Mouse (Mus musculus): ENCODE measurements at regions not wholly inside any gene's neighbourhood (a gene's known extent, or its start where the extent isn't known, plus 50 kb on each side); places are given as distances from the start of the nearest gene placed in this dataset.

DNA sequence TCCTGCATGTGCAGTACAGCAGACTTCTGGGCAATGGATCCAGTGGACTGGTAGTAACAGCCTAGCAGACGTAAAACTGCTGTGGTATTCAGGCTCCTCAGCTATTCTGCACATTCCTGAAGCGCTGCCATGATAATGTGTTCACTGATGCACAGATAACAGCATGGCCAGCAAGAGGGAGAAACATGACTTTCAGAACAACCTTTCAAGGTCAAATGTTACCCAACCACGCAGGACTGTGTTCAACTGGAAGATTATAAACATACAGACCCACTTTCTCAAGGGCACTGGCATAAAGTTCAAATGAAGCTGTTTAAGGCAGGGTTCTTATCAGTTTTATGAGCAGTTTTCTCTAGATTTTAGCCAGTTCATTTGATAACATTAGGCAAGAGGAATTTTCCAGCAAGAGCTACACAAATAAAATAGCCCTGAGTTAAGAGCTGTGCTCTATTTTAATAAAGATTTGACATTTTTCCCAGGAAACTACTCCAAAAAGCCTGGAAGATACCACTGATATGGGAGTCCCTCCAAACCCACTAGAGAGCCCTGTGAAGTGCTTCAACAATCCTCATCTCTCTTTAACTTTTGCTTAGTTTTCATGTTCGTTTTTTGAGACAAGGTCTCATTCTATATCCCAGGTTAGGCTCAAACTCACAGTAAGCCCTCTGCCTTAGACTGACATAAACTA, 311.6 kb upstream of the Cited2 start:
- no peak overlapping the region for H3K27ac ChIP-seq (replicated peaks; ENCODE audit: insufficient read depth, low read depth, low read length)
- H3K9ac ChIP-seq (ENCODE audit: low read depth, low read length): no peak overlapping the region
- TF ChIP-seq POLR2A (IDR thresholded peaks at IDR 0.05; ENCODE audit: extremely low read depth, insufficient read depth, low read length): no peak
- peaks cover 7% of the 10 kb centered on the region for H3K4me1 ChIP-seq (ENCODE audit: control insufficient read depth, insufficient read depth, low read length)
- no peaks in the 10 kb centered on the region for H3K79me2 ChIP-seq (ENCODE audit: control insufficient read depth, insufficient read depth, low read length)
- no peaks in the 10 kb centered on the region for H3K27me3 ChIP-seq (ENCODE audit: control insufficient read depth, insufficient read depth, low read length)
- 44% methylated on average over 4 of the region's 4 CpGs for WGBS
- DNase-seq (ENCODE audit: extremely low read depth, low read depth, low spot score): peak; percentile 80
- no peak overlapping the region for H3K4me3 ChIP-seq (ENCODE audit: insufficient read depth, low read depth, low read length)
- no peaks in the 10 kb centered on the region for H3K36me3 ChIP-seq (ENCODE audit: control insufficient read depth, insufficient read depth, low read length)

DNA sequence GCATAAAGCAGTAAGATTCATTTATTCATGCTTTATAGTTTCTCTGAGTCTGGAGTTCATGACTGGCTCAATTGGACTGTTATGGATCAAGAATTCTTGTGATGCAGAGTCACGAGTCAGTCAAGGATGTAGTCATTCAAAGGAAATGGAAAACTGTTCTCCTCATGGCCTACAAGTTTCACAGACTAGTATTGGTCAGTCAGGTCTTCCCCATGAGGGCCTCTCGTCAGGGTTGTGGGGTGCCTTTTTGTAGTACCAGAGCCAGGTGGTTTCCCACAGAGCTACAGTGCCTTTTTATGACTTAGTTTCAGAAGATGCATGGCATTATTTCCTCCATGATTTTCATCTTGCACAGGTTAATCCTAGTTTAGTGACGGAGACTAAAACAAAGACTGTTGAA, 307.9 kb upstream of the Cited2 start:
- no peak for DNase-seq (ENCODE audit: extremely low read depth, low read depth, low spot score)
- H3K4me3 ChIP-seq (ENCODE audit: insufficient read depth, low read depth, low read length): no peak overlapping the region
- no peak overlapping the region for H3K9ac ChIP-seq (ENCODE audit: low read depth, low read length)
- H3K36me3 ChIP-seq (ENCODE audit: control insufficient read depth, insufficient read depth, low read length): no peaks in the 10 kb centered on the region
- TF ChIP-seq CTCF (IDR thresholded peaks at IDR 0.05; ENCODE audit: low read depth, low read length): no peak
- TF ChIP-seq POLR2A (IDR thresholded peaks at IDR 0.05; ENCODE audit: extremely low read depth, insufficient read depth, low read length): no peak
- no peaks in the 10 kb centered on the region for H3K79me2 ChIP-seq (ENCODE audit: control insufficient read depth, insufficient read depth, low read length)
- WGBS: 92% methylated on average over 3 of the region's 3 CpGs
- H3K27ac ChIP-seq (replicated peaks; ENCODE audit: insufficient read depth, low read depth, low read length): no peak overlapping the region
- H3K27me3 ChIP-seq (ENCODE audit: control insufficient read depth, insufficient read depth, low read length): no peaks in the 10 kb centered on the region
- peaks cover 7% of the 10 kb centered on the region for H3K4me1 ChIP-seq (ENCODE audit: control insufficient read depth, insufficient read depth, low read length)

- Histone ChIP-seq H3K9ac (ENCODE audit: low read depth, low read length) (no peak overlapping the region), H3K4me3 (ENCODE audit: insufficient read depth, low read depth, low read length) (no peak overlapping the region), H3K36me3 (ENCODE audit: control insufficient read depth, insufficient read depth, low read length) (no peaks in the 10 kb centered on the region), H3K27ac (replicated peaks; ENCODE audit: insufficient read depth, low read depth, low read length) (no peak overlapping the region), H3K79me2 (ENCODE audit: control insufficient read depth, insufficient read depth, low read length) (no peaks in the 10 kb centered on the region), H3K27me3 (ENCODE audit: control insufficient read depth, insufficient read depth, low read length) (no peaks in the 10 kb centered on the region), H3K4me1 (ENCODE audit: control insufficient read depth, insufficient read depth, low read length) (peaks cover 5% of the 10 kb centered on the region)
- no peak for DNase-seq (ENCODE audit: extremely low read depth, low read depth, low spot score)
- 88% methylated on average over 1 of the region's 1 CpGs for WGBS
- TF ChIP-seq POLR2A (IDR thresholded peaks at IDR 0.05; ENCODE audit: extremely low read depth, insufficient read depth, low read length) (no peak), CTCF (IDR thresholded peaks at IDR 0.05; ENCODE audit: low read depth, low read length) (no peak)
Measured at GRCm38 (mm10) chr10:17416121-17416520, 306.9 kb upstream of the Cited2 start.

GRCm38 (mm10) chr10:17417394-17417793, 305.6 kb upstream of the Cited2 start:
- no peaks in the 10 kb centered on the region for H3K36me3 ChIP-seq (ENCODE audit: control insufficient read depth, insufficient read depth, low read length)
- TF ChIP-seq CTCF (IDR thresholded peaks at IDR 0.05; ENCODE audit: low read depth, low read length): no peak
- no peak for TF ChIP-seq POLR2A (IDR thresholded peaks at IDR 0.05; ENCODE audit: extremely low read depth, insufficient read depth, low read length)
- 87% methylated on average over 1 of the region's 1 CpGs for WGBS

GRCm38 (mm10) chr10:17418227-17418685, 304.8 kb upstream of the Cited2 start:
- no peak overlapping the region for H3K27ac ChIP-seq (replicated peaks; ENCODE audit: insufficient read depth, low read depth, low read length)
- H3K27me3 ChIP-seq (ENCODE audit: control insufficient read depth, insufficient read depth, low read length): no peaks in the 10 kb centered on the region
- H3K4me1 ChIP-seq (ENCODE audit: control insufficient read depth, insufficient read depth, low read length): no peaks in the 10 kb centered on the region
- TF ChIP-seq CTCF (IDR thresholded peaks at IDR 0.05; ENCODE audit: low read depth, low read length) (no peak), POLR2A (IDR thresholded peaks at IDR 0.05; ENCODE audit: extremely low read depth, insufficient read depth, low read length) (no peak)
- WGBS: 69% methylated on average over 7 of the region's 7 CpGs
- no peaks in the 10 kb centered on the region for H3K36me3 ChIP-seq (ENCODE audit: control insufficient read depth, insufficient read depth, low read length)
- H3K79me2 ChIP-seq (ENCODE audit: control insufficient read depth, insufficient read depth, low read length): no peaks in the 10 kb centered on the region
- H3K4me3 ChIP-seq (ENCODE audit: insufficient read depth, low read depth, low read length): no peak overlapping the region
- DNase-seq (ENCODE audit: extremely low read depth, low read depth, low spot score): peak; percentile 35
- no peak overlapping the region for H3K9ac ChIP-seq (ENCODE audit: low read depth, low read length)

More at GRCm38 (mm10) chr10:17417394-17417793, 305.6 kb upstream of the Cited2 start:
- DNase-seq (ENCODE audit: extremely low read depth, low read depth, low spot score): no peak
- Histone ChIP-seq H3K9ac (ENCODE audit: low read depth, low read length) (no peak overlapping the region), H3K4me1 (ENCODE audit: control insufficient read depth, insufficient read depth, low read length) (no peaks in the 10 kb centered on the region), H3K27me3 (ENCODE audit: control insufficient read depth, insufficient read depth, low read length) (no peaks in the 10 kb centered on the region), H3K27ac (replicated peaks; ENCODE audit: insufficient read depth, low read depth, low read length) (no peak overlapping the region), H3K4me3 (ENCODE audit: insufficient read depth, low read depth, low read length) (no peak overlapping the region), H3K79me2 (ENCODE audit: control insufficient read depth, insufficient read depth, low read length) (no peaks in the 10 kb centered on the region)

GRCm38 (mm10) chr10:17423584-17424278, 299.3 kb upstream of the Cited2 start:
- Histone ChIP-seq H3K27me3 (ENCODE audit: control insufficient read depth, insufficient read depth, low read length) (no peaks in the 10 kb centered on the region), H3K27ac (replicated peaks; ENCODE audit: insufficient read depth, low read depth, low read length) (no peak overlapping the region), H3K4me3 (ENCODE audit: insufficient read depth, low read depth, low read length) (no peak overlapping the region), H3K79me2 (ENCODE audit: control insufficient read depth, insufficient read depth, low read length) (no peaks in the 10 kb centered on the region), H3K9ac (ENCODE audit: low read depth, low read length) (no peak overlapping the region), H3K36me3 (ENCODE audit: control insufficient read depth, insufficient read depth, low read length) (no peaks in the 10 kb centered on the region), H3K4me1 (ENCODE audit: control insufficient read depth, insufficient read depth, low read length) (peaks cover 1% of the 10 kb centered on the region; the same call in 1 of the 2 replicates)
- 33% methylated on average over 4 of the region's 4 CpGs for WGBS
- DNase-seq (ENCODE audit: extremely low read depth, low read depth, low spot score): peak; percentile 58
- TF ChIP-seq CTCF (IDR thresholded peaks at IDR 0.05; ENCODE audit: low read depth, low read length) (no peak), POLR2A (IDR thresholded peaks at IDR 0.05; ENCODE audit: extremely low read depth, insufficient read depth, low read length) (no peak)
